Mouse (Mus musculus) right cerebral cortex, postnatal 25 days (tissue): ENCODE results near the gene Gm3543.
"Not testable (repeated sequence)": the region's sequence is repeated elsewhere in the genome, so short reads cannot be mapped to it uniquely, and the experiment has no call there.

Experiments
- DNase-seq: peaks from one replicate; pipeline ENCODE4 v3.0.0; 2022

Gm3543 gene

DNA sequence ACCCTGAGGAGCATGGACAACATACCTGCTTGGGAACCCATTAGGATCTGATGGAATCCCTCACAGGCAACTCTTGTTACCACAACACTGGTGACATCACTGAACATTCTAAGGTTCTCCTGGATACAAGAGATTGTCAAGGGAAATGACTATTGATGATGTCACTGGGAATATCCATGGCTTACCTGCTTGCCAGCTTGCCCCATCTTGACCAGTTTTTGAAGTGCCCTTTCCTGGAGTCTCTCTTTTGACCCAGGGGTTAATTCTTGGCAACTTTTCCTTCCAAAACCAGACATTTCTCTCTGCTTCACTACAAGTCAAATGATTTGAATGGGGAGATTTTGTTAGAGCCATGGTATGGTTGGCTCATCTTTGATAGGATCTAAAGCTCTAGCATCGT, at the start of gene Gm3543:
TSS of gene Gm3543 (minus strand) at position 101 of the 400 bp plus-strand sequence.
- DNase-seq, result not testable (repeated sequence)

DNA sequence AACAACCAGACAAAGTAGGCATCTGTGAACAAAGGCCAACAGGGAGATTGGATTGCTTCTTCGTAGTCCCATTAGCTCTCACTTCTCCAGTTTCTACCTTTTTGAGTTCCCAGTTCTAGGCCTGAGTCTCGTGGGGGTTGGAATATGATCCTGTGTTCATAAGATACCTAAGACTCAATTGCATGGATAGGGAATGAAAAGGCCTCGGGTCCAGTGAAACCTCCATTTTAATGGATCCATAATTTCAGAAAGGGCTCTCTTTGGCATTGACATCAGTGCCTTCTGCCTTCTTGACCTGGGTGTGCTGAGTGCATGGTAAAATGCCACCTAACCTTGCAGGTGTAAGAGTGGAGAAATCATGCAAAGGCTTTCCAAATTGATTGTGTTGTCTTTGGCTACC, 14.5 kb downstream of the Gm3543 start:
- DNase-seq, result not testable (repeated sequence)

DNA sequence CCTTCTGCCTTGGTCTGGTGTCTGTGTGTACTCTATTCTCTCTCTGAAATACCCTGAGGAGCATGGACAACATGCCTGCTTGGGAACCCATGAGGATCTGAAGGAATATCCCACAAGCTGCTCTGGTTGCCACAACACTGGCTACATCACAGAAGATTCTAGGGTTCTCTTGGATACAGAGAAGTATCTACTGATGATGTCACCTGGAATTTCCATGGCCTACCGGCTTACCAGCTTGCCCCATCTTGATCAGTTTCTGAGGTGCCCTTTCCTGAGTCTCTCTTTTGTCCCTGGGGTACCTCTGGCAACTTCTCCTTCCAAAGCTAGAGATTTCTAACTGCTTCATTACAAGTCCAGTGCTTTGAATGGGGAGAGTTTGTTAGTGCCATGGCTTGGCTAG, 15.3 kb downstream of the Gm3543 start, which contains the start of gene Gm6401:
TSS of gene Gm6401 (minus strand) at position 101 of the 400 bp plus-strand sequence.
- DNase-seq, result not testable (repeated sequence)

DNA sequence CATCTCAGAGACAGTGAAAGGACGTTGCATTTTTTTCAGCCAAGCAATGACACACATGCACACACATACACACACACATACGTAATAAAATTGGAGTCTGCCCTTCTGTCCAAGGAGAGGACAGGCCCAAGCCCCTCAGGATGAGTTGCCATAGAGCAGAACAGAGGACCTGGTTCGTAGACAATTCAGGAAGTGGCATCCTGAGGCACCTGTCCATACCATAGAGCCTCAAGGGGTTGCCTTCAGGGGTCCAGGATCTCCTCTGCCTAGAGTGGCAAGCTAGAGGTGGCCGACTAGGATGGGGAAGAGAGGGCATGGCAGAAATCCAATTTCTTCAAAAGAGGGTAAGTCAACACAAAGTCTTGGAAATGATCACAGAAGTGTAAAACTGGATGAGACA, 19.0 kb downstream of the Gm3543 start:
- not testable (repeated sequence) for DNase-seq

DNA sequence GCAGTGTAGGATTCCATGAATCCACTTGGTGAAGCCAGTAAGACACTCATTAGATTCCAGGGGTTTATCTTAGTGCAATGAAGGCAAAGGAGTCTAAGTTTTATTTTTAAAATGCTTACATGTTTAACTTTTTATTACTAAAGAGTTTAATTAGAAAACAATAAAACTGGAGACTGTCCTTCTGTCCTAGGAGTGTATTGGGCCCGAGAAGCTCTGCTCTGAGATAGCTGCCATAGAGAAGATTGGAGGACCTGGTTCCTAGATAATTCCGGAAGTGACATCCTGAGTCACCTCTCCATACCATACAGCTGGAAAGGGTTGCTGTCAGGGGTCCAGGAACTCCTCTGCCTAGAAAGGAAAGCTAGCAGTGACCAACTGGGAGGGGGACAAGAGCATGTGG, 39.4 kb downstream of the Gm3543 start, which contains the start of gene 1700024B05Rik:
TSS of gene 1700024B05Rik (plus strand) at position 301 of the 400 bp plus-strand sequence.
- not testable (repeated sequence) for DNase-seq
